Mouse (Mus musculus): ENCODE measurements around the gene Creb3l2. TPM values are rescaled to one million over a fixed set of nuclear protein-coding genes. Genes with fewer than 3 reads are reported as not detected.

The Creb3l2 gene
- polyA plus RNA-seq, 1 experiment from 2014 or later = 3.3 TPM

DNA sequence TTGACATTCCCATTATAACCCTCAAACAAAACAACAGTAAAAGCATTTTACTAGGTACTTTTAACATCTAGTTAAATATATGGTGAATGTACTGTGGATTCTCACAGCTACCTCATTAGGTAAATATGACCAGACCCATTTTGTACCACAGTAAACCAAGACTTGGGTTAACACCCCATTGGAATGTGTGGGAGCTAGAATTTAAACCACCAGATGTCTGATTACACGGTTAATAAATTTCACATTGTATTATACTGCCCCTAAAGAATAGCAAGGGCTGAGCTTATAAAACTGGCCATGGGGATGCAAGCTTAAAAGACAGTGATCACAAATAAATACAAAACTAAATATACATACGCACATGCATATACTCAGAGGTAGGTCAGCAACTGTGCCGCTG is 34.1 kb downstream of the Creb3l2 start:
- H3K4me3 ChIP-seq (ENCODE audit: low read length) = no peak overlapping the region
- ATAC-seq = no peak

DNA sequence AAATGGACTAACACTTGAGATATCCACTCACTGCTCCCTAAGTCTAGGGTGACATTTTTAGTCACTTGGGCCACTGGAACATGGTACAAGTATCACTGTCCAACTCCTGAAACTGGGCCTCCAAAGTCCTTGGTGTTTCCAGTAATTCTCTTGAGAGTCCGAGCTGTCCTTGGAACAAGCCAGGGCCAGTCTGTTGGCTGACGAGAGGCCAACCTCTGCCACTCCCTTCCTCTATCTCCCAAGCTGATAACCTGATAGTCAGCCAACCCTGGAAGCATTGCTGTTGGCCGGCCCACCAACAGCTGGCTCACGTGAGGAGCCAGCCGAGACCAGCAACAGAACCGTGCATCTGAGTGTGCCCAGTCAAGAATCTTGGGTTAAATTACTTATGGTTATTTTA is 35.0 kb downstream of the Creb3l2 start:
- H3K9me3 ChIP-seq (ENCODE audit: control insufficient read depth, low read length) = no peaks in the 10 kb centered on the region
- no peak for ATAC-seq
- H3K4me3 ChIP-seq (ENCODE audit: low read length) = no peak overlapping the region
- H3K9ac ChIP-seq (ENCODE audit: low read depth, low read length) = no peak overlapping the region
- no peaks in the 10 kb centered on the region for H3K36me3 ChIP-seq (ENCODE audit: control insufficient read depth, insufficient read depth, low read length)
- no peaks in the 10 kb centered on the region for H3K4me1 ChIP-seq (ENCODE audit: control insufficient read depth, insufficient read depth, low read depth, low read length)
- H3K4me2 ChIP-seq (ENCODE audit: low read length) = no peak overlapping the region
- H3K27me3 ChIP-seq (replicated peaks; ENCODE audit: control insufficient read depth, insufficient read depth, low read length) = no peaks in the 10 kb centered on the region
- 94% methylated on average over 6 of the region's 6 CpGs for WGBS
- H3K27ac ChIP-seq (ENCODE audit: low read depth, low read length) = no peak overlapping the region

More for the DNA sequence above, 34.1 kb downstream of the Creb3l2 start:
- no peak overlapping the region for H3K9ac ChIP-seq (ENCODE audit: low read depth, low read length)
- H3K9me3 ChIP-seq (ENCODE audit: control insufficient read depth, low read length) = no peaks in the 10 kb centered on the region
- no peak overlapping the region for H3K4me2 ChIP-seq (ENCODE audit: low read length)
- no peaks in the 10 kb centered on the region for H3K4me1 ChIP-seq (ENCODE audit: control insufficient read depth, insufficient read depth, low read depth, low read length)
- no peak overlapping the region for H3K27ac ChIP-seq (ENCODE audit: low read depth, low read length)
- no peaks in the 10 kb centered on the region for H3K27me3 ChIP-seq (replicated peaks; ENCODE audit: control insufficient read depth, insufficient read depth, low read length)
- WGBS = 94% methylated on average over 3 of the region's 3 CpGs
- H3K36me3 ChIP-seq (ENCODE audit: control insufficient read depth, insufficient read depth, low read length) = no peaks in the 10 kb centered on the region

DNA sequence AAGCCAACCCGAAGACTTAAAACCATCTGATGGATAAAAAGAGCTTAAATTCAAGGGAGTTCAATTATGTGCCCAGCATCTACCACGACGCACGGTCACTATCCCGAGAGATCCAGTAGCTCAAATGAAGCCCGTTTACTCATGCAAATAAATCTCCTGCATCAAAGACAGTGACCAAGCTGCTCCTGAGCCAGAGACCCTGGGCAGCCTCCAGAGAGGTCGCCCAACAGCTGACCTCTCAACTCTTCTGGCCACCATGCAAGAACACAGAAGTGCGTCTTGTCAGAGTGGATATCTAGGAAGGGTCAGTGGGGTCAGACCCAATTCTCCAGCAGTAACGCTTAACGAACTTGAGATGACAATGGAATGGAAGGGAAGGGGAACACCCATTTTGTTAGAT is 35.9 kb downstream of the Creb3l2 start:
- H3K27ac ChIP-seq (ENCODE audit: low read depth, low read length) = no peak overlapping the region
- no peak overlapping the region for H3K4me3 ChIP-seq (ENCODE audit: low read length)
- H3K9me3 ChIP-seq (ENCODE audit: control insufficient read depth, low read length) = no peaks in the 10 kb centered on the region
- H3K4me1 ChIP-seq (ENCODE audit: control insufficient read depth, insufficient read depth, low read depth, low read length) = no peaks in the 10 kb centered on the region
- H3K9ac ChIP-seq (ENCODE audit: low read depth, low read length) = no peak overlapping the region
- H3K27me3 ChIP-seq (replicated peaks; ENCODE audit: control insufficient read depth, insufficient read depth, low read length) = no peaks in the 10 kb centered on the region
- H3K4me2 ChIP-seq (ENCODE audit: low read length) = no peak overlapping the region
- H3K36me3 ChIP-seq (ENCODE audit: control insufficient read depth, insufficient read depth, low read length) = no peaks in the 10 kb centered on the region
- 72% methylated on average over 10 of the region's 10 CpGs for WGBS
- ATAC-seq = no peak

DNA sequence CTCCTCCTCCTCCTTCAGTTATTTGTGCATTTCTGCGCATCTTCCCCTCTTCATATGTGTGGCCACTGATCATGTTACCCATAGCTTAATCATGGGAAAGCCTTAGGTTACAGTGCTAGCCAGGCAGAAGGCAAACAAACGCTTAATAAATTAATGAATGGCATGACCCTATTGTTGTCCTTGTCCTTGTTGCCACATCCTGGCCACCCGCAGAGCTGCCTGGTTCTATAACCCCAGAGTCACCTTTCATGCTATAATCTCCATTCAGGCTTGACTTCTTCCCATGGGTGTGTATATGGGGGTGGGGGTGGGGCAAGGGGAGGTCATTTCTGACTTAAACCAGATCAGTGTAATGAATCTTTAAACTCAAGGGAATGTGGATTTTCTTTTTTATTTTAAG is 37.6 kb downstream of the Creb3l2 start:
- Histone ChIP-seq H3K9ac (ENCODE audit: low read depth, low read length) (no peak overlapping the region), H3K36me3 (ENCODE audit: control insufficient read depth, insufficient read depth, low read length) (no peaks in the 10 kb centered on the region), H3K9me3 (ENCODE audit: control insufficient read depth, low read length) (no peaks in the 10 kb centered on the region), H3K27me3 (replicated peaks; ENCODE audit: control insufficient read depth, insufficient read depth, low read length) (no peaks in the 10 kb centered on the region), H3K27ac (ENCODE audit: low read depth, low read length) (no peak overlapping the region), H3K4me3 (ENCODE audit: low read length) (no peak overlapping the region), H3K4me1 (ENCODE audit: control insufficient read depth, insufficient read depth, low read depth, low read length) (no peaks in the 10 kb centered on the region), H3K4me2 (ENCODE audit: low read length) (no peak overlapping the region)
- no peak for ATAC-seq
- 52% methylated on average over 3 of the region's 3 CpGs for WGBS

DNA sequence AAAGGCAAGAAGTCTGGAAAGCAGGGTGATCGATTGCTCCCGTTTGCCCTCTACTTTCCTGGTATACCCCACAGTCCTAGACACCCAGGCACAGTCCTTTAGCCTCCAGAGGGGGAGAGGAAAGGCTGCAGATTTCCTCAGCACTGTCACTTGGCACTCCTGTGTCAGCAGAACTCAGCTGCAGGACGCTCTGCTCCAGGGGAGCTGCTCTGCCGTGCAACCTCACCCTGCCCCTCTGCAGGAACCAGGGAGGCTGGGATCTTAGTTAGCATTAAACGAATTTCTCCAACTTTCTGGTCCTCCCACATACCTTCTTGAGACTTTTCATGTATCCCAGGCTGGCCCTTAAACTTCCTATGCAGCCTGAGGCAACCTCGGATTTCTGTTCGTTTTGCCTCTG is 40.0 kb downstream of the Creb3l2 start:
- Histone ChIP-seq H3K4me2 (ENCODE audit: low read length) (no peak overlapping the region), H3K36me3 (ENCODE audit: control insufficient read depth, insufficient read depth, low read length) (no peaks in the 10 kb centered on the region), H3K4me1 (ENCODE audit: control insufficient read depth, insufficient read depth, low read depth, low read length) (no peaks in the 10 kb centered on the region), H3K27ac (ENCODE audit: low read depth, low read length) (no peak overlapping the region), H3K9ac (ENCODE audit: low read depth, low read length) (no peak overlapping the region), H3K9me3 (ENCODE audit: control insufficient read depth, low read length) (no peaks in the 10 kb centered on the region), H3K4me3 (ENCODE audit: low read length) (no peak overlapping the region), H3K27me3 (replicated peaks; ENCODE audit: control insufficient read depth, insufficient read depth, low read length) (no peaks in the 10 kb centered on the region)
- 49% methylated on average over 7 of the region's 7 CpGs for WGBS
- ATAC-seq = no peak

DNA sequence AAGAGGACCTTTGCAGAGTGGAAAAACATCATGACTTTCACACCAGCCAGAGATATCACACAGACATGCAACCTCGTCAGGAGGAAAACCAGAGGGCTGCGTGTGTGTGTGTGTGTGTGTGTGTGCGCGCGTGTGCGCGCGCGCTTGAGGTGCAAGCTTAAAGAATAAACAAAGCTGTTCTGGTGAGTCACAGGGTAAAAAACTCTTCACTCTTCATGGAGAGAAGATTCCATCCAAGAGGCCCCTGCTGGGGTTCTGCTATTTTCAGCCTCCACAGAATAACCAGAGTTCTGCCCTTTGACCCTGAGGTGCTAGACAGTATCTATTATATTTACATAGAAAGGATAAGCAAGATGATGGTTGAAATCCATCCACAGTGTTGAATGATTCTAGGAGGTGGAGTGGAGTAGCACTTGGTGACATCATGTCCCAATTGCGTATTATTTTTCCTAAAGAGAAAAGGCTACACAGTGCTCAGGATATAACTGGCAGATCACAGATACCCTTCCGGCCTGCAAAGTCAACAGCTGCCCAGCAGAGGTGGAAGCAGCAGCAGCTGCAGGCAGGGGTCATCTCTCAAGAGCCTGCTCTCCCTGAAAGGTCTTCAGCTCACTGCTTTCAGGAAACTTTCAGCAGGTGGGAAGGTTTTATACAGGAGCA is 41.0 kb downstream of the Creb3l2 start:
- H3K4me1 ChIP-seq (ENCODE audit: control insufficient read depth, insufficient read depth, low read depth, low read length) = no peaks in the 10 kb centered on the region
- WGBS = 72% methylated on average over 11 of the region's 11 CpGs
- no peak overlapping the region for H3K4me3 ChIP-seq (ENCODE audit: low read length)
- no peak overlapping the region for H3K9ac ChIP-seq (ENCODE audit: low read depth, low read length)
- no peaks in the 10 kb centered on the region for H3K36me3 ChIP-seq (ENCODE audit: control insufficient read depth, insufficient read depth, low read length)
- no peak for ATAC-seq
- H3K4me2 ChIP-seq (ENCODE audit: low read length) = no peak overlapping the region
- no peaks in the 10 kb centered on the region for H3K9me3 ChIP-seq (ENCODE audit: control insufficient read depth, low read length)
- no peak overlapping the region for H3K27ac ChIP-seq (ENCODE audit: low read depth, low read length)
- H3K27me3 ChIP-seq (replicated peaks; ENCODE audit: control insufficient read depth, insufficient read depth, low read length) = no peaks in the 10 kb centered on the region

DNA sequence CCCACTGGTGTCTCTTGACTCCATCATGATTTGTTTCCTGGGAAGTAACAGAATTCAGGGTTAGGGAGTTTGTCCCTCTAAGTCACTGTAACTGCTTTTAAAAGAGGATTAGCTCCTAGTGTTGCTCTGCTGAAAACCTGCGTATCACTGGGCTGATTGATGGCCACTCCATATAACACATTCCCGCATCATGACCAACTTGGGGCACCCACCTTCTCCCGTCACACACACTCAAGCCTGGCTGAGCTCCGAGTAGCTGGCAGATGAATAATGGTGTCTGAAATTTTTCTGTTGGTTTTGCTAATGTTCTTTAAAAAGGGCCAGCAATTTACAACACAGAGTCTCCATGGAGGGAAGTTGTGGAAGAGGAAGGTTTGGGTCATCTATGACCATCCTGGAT is 41.8 kb downstream of the Creb3l2 start:
- H3K27me3 ChIP-seq (replicated peaks; ENCODE audit: control insufficient read depth, insufficient read depth, low read length) = no peaks in the 10 kb centered on the region
- no peak overlapping the region for H3K4me3 ChIP-seq (ENCODE audit: low read length)
- H3K4me1 ChIP-seq (ENCODE audit: control insufficient read depth, insufficient read depth, low read depth, low read length) = no peaks in the 10 kb centered on the region
- H3K27ac ChIP-seq (ENCODE audit: low read depth, low read length) = no peak overlapping the region
- H3K9me3 ChIP-seq (ENCODE audit: control insufficient read depth, low read length) = no peaks in the 10 kb centered on the region
- no peaks in the 10 kb centered on the region for H3K36me3 ChIP-seq (ENCODE audit: control insufficient read depth, insufficient read depth, low read length)
- ATAC-seq = no peak
- H3K4me2 ChIP-seq (ENCODE audit: low read length) = no peak overlapping the region
- WGBS = 85% methylated on average over 4 of the region's 4 CpGs
- H3K9ac ChIP-seq (ENCODE audit: low read depth, low read length) = no peak overlapping the region

DNA sequence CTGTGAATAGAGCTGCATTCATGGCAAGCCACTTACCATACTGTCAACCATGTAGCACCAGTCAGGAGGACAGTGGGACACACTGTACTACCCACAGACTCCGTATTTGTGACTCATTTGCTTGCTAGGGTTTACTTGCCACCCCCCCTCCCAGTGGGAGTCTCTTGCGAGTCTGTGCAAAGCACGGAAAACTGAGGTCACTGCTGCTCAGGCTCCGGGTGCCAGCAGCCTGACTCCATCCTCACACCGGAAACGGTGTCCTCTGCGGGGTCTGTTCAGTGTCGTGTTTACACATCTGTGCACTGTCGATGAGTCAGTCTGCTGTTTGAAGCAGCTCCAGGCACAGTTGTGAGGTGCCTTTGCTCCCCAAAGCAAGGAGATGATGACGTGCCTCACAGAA is 43.0 kb downstream of the Creb3l2 start:
- Histone ChIP-seq H3K27me3 (replicated peaks; ENCODE audit: control insufficient read depth, insufficient read depth, low read length) (no peaks in the 10 kb centered on the region), H3K4me1 (ENCODE audit: control insufficient read depth, insufficient read depth, low read depth, low read length) (no peaks in the 10 kb centered on the region), H3K36me3 (ENCODE audit: control insufficient read depth, insufficient read depth, low read length) (no peaks in the 10 kb centered on the region), H3K9me3 (ENCODE audit: control insufficient read depth, low read length) (no peaks in the 10 kb centered on the region), H3K27ac (ENCODE audit: low read depth, low read length) (no peak overlapping the region), H3K4me2 (ENCODE audit: low read length) (no peak overlapping the region), H3K4me3 (ENCODE audit: low read length) (no peak overlapping the region), H3K9ac (ENCODE audit: low read depth, low read length) (no peak overlapping the region)
- WGBS = 76% methylated on average over 10 of the region's 10 CpGs
- no peak for ATAC-seq

DNA sequence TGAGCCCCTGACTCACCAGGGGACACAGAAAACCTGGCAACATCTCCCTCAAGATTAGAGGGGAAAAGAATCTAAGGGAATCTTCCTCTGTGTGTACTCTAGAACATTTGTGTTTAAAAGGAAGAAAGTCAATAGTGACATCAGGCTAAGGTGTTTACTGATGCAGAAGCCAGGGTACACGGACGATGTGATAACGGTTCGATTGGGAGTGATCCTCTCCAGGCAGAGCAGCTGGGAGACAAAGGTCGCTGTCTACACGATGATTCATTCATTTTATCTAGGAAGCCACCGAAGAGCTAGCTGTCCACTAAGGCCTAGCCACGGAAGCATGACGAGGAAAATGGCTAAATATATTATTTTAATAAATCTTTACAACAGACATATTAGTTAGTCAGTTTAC is 44.0 kb downstream of the Creb3l2 start:
- Histone ChIP-seq H3K4me1 (ENCODE audit: control insufficient read depth, insufficient read depth, low read depth, low read length) (no peaks in the 10 kb centered on the region), H3K9ac (ENCODE audit: low read depth, low read length) (no peak overlapping the region), H3K4me2 (ENCODE audit: low read length) (no peak overlapping the region), H3K27ac (ENCODE audit: low read depth, low read length) (no peak overlapping the region), H3K36me3 (ENCODE audit: control insufficient read depth, insufficient read depth, low read length) (no peaks in the 10 kb centered on the region), H3K27me3 (replicated peaks; ENCODE audit: control insufficient read depth, insufficient read depth, low read length) (no peaks in the 10 kb centered on the region), H3K9me3 (ENCODE audit: control insufficient read depth, low read length) (no peaks in the 10 kb centered on the region), H3K4me3 (ENCODE audit: low read length) (no peak overlapping the region)
- WGBS = 79% methylated on average over 9 of the region's 9 CpGs
- ATAC-seq = no peak

DNA sequence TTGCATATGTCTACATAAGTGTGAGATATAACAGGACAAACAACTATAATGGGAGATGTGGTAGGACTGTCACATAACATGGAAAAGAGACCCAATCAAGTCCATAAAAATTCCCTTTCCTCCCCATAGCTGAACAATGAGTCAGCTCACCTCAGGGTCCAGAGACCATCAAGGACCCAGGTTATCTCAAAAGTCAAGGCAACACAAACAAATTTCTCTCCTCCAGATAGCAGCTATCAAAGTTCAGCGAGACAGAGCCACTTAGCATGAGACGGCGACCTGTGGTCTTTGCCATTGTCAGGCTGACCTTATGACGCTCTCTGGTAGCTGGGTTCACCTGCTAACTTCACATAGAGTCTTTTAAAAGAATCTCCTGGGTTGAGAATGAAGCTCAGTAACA is 44.7 kb downstream of the Creb3l2 start:
- Histone ChIP-seq H3K9ac (ENCODE audit: low read depth, low read length) (no peak overlapping the region), H3K9me3 (ENCODE audit: control insufficient read depth, low read length) (no peaks in the 10 kb centered on the region), H3K27ac (ENCODE audit: low read depth, low read length) (no peak overlapping the region), H3K4me3 (ENCODE audit: low read length) (no peak overlapping the region), H3K27me3 (replicated peaks; ENCODE audit: control insufficient read depth, insufficient read depth, low read length) (no peaks in the 10 kb centered on the region), H3K36me3 (ENCODE audit: control insufficient read depth, insufficient read depth, low read length) (no peaks in the 10 kb centered on the region), H3K4me1 (ENCODE audit: control insufficient read depth, insufficient read depth, low read depth, low read length) (no peaks in the 10 kb centered on the region), H3K4me2 (ENCODE audit: low read length) (no peak overlapping the region)
- 93% methylated on average over 4 of the region's 4 CpGs for WGBS
- no peak for ATAC-seq
